Mouse (Mus musculus): ENCODE measurements at regions not wholly inside any gene's neighbourhood (a gene's known extent, or its start where the extent isn't known, plus 50 kb on each side); places are given as distances from the start of the nearest gene placed in this dataset.

DNA sequence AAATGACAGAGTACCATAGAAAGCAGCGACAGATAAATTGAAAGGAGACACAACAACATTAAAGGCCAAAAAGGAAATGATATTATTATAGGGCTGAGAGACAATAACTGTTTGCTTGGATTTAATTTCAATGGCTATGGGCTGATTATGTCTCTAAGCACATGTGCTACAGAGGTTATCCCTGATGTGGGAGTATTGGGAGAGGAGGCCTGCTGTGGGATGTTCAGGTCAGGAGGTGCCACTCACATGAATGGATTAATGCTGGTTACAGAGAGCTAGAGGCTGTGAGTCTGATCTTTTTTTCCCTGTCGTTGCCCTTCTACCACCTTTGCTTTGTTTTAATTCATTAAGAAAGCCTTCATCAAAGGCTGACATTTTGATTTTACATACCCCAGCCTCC lies 140.8 kb upstream of the Fundc1 start:
- no peak overlapping the region for H3K4me3 ChIP-seq
- H3K27ac ChIP-seq, result no peak overlapping the region
- no peak overlapping the region for H3K9ac ChIP-seq
- no peaks in the 10 kb centered on the region for H3K9me3 ChIP-seq (replicated peaks)
- ATAC-seq, result no peak
- no peaks in the 10 kb centered on the region for H3K4me1 ChIP-seq
- 67% methylated on average over 2 of the region's 2 CpGs for WGBS
- H3K27me3 ChIP-seq, result no peaks in the 10 kb centered on the region
- H3K4me2 ChIP-seq, result no peak overlapping the region
- H3K36me3 ChIP-seq (ENCODE audit: poor library complexity, severe bottlenecking), result no peaks in the 10 kb centered on the region

DNA sequence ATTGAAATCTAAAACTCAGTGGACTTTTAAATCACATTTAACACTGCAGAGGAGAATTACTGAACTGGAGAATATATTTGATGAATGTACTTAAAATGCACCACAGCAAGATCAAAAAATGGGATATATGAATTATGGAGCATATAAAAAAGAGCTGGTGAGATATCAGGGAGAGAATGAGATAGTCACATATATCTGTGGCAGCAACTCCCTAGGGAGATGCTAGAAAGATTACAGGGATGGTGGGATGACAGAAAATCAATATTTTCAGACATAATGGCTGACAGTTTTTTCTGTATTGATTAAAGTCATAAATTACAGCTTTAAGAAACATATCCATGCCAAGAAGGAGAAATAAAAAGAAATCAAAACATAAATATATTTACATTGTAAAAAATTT lies 140.3 kb upstream of the Fundc1 start:
- Histone ChIP-seq H3K36me3 (ENCODE audit: poor library complexity, severe bottlenecking) (no peaks in the 10 kb centered on the region), H3K4me2 (no peak overlapping the region), H3K4me3 (no peak overlapping the region), H3K4me1 (no peaks in the 10 kb centered on the region), H3K9ac (no peak overlapping the region), H3K27ac (no peak overlapping the region), H3K27me3 (no peaks in the 10 kb centered on the region), H3K9me3 (replicated peaks) (no peaks in the 10 kb centered on the region)
- ATAC-seq, result no peak

All from forebrain, embryonic 13.5 days (tissue).